Mouse (Mus musculus): ENCODE data around the gene Zfp512. TPM values are rescaled to one million over a fixed set of nuclear protein-coding genes. Genes with fewer than 3 reads are reported as not detected.
"Not testable (repeated sequence)": the region's sequence is repeated elsewhere in the genome, so short reads cannot be mapped to it uniquely, and the experiment has no call there.

The Zfp512 gene
- polyA plus RNA-seq, 1 experiment from 2014 or later, result 15.8 TPM

DNA sequence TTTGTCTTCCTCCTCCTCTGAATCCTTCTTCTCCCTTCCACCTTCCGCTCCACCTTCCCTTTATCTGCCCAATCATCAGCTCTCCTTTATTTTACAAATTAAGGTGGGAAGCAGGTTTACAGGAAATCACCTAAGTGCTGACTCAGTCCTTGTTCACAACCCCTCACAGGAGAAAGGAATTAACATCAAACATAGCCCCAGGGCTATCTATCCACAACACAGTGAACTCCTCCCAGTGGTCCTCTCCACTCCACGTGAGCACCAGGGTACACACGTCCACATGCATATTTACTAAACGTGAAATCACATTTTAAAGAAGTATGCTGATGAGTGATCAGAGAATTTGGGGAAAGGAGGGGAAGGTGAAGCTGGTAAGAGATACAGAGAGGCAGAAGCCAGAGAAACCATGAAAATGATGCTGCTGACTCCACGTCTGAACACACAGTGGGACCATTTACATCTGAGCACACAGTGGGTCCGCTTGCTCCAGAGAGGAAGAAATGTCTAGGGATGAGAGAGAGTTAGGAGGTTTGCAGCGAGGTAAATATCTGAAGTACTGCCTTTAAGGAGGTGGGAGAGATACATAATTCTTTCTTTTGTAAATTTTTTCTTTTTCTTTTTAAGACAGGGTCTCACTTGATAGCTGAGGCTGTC lies 37.0 kb downstream of the Zfp512 start:
- POLR2A ChIA-PET, result no interaction called here
- in situ Hi-C loops (cut with MboI; ENCODE audit: low pct_unique_long_range_greater_than_20kb), result no loop called here
- H3K27me3 ChIP-seq, result peaks cover 17% of the 10 kb centered on the region
- no peak for TF ChIP-seq CTCF (IDR thresholded peaks at IDR 0.05)
- CTCF ChIA-PET, result no interaction called here
- DNase-seq (ENCODE audit: low read depth, low spot score), result no peak
- no peak for ATAC-seq

- no peak for ATAC-seq
- DNase-seq (ENCODE audit: low read depth, low spot score), result no peak
- H3K27me3 ChIP-seq, result peaks cover 17% of the 10 kb centered on the region
- CTCF ChIA-PET, result interaction anchor here (1.6 kb wide), 1 partner anchor 13 kb away, joined by 4 read pairs; no protein-coding TSS in a partner anchor
- in situ Hi-C loops (cut with MboI; ENCODE audit: low pct_unique_long_range_greater_than_20kb), result no loop called here
- no peak for TF ChIP-seq CTCF (IDR thresholded peaks at IDR 0.05)
- POLR2A ChIA-PET, result no interaction called here
These were observed 39.8 kb downstream of the Zfp512 start for GRCm38 (mm10) chr5:31492031-31492430.

DNA sequence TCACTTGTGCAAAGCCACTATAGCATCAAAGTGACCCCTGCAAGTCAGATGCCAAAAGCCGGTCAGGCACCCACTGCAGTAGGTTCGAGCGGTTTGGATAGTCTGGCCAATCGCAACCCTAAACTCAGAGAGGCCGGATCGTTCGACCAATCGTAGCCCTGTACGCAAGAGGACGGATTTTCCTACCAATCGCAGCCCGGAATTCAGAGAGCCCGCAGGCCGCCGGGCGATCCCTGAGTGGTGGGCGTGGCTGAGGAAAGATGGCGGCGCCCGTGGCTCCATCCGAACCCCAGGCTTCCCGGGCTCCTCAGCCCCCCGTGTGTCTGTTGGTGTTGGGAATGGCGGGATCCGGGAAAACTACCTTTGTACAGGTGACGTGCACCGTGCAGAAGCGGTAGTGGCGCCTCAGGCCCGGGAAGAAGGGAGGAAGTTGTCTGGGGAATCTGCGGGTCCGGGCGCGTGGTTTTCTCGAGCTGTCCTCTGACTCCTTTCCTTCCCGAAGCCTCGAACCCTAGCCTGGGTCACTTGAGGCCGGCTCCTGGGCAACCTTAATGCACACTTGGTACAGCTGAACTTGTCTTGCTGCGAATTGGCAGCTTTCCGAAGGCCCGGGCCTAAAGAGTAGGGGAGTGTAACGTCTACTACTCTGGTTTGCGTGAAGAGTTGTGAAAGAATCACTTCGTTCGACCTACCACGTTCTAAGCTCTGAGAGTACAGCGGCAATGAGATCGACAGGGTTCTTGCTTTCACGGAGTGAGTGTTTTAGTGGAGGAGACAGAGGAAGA lies 42.5 kb downstream of the Zfp512 start, which contains the start of gene Gpn1:
TSS of gene Gpn1 (plus strand) at position 229 of the 785 bp plus-strand sequence.
- ATAC-seq, result peak; percentile 99
- peaks cover 13% of the 10 kb centered on the region for H3K27me3 ChIP-seq
- ChIA-PET POLR2A (no interaction called here), CTCF (no interaction called here)
- peak; percentile 70 for DNase-seq (ENCODE audit: low read depth, low spot score)
- no peak for TF ChIP-seq CTCF (IDR thresholded peaks at IDR 0.05)
- in situ Hi-C loops (cut with MboI; ENCODE audit: low pct_unique_long_range_greater_than_20kb), result no loop called here

DNA sequence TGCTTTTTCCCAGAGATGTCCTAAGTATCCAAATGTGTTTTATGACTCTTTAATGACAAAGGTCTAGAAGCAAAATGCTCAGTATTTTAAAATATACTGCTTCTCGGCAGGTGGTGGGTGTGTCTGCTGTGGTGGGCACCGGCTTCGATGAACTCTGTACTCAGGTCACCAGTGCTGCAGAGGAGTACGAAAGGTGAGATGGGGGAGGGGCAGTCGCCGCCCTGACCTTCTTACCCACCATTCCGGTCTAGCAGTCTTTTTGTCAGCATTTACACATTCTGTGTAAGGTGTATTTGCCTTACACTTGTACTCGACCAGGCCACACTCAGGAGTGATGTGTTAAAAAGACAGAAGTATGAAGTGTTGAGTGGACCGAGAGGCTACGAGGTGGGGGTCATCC lies 52.6 kb downstream of the Zfp512 start:
- in situ Hi-C loops (cut with MboI; ENCODE audit: low pct_unique_long_range_greater_than_20kb), result no loop called here
- ChIA-PET CTCF (no interaction called here), POLR2A (no interaction called here)
- no peaks in the 10 kb centered on the region for H3K27me3 ChIP-seq
- TF ChIP-seq CTCF (IDR thresholded peaks at IDR 0.05), result no peak
- DNase-seq (ENCODE audit: low read depth, low spot score) (no peak), ATAC-seq (no peak)

- CTCF ChIA-PET, result interaction anchor here (0.8 to 1.5 kb wide), 3 partner anchors 9 to 15 kb away, joined by 3 to 5 read pairs (median 3); partner anchors contain the start of gene Slc4a1ap
- no peak for DNase-seq (ENCODE audit: low read depth, low spot score)
- no peaks in the 10 kb centered on the region for H3K27me3 ChIP-seq
- no peak for ATAC-seq
- POLR2A ChIA-PET, result interaction anchor here (1.5 kb wide), 1 partner anchor 14 kb away, joined by 4 read pairs; the partner anchor contains the start of gene Slc4a1ap
- no peak for TF ChIP-seq CTCF (IDR thresholded peaks at IDR 0.05)
- in situ Hi-C loops (cut with MboI; ENCODE audit: low pct_unique_long_range_greater_than_20kb), result no loop called here
These were observed 60.2 kb downstream of the Zfp512 start for GRCm38 (mm10) chr5:31512481-31512880.

DNA sequence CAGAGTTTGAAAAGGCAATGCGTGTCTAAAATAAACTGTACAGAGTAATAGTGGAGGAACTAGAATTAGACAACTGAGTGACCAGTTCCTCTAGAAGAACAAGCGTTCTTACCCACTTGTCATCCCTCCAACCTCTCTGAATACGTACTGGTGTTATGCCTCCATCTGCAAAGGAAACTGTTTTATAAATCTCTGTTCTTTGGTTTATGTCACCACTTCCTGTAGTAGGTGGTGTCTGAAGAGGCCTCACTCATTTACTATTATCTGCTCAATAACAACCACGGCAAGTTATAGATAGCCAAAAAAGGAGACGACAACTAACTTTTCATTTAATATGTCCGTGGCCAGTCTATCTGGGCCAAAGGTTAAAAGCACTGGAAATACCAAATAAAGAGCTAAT lies 68.3 kb downstream of the Zfp512 start:
- CTCF ChIA-PET, result interaction anchor here (1.5 kb wide), 1 partner anchor 8 kb away, joined by 5 read pairs; no protein-coding TSS in a partner anchor
- H3K27me3 ChIP-seq, result no peaks in the 10 kb centered on the region
- POLR2A ChIA-PET, result no interaction called here
- DNase-seq (ENCODE audit: low read depth, low spot score), result no peak
- TF ChIP-seq CTCF (IDR thresholded peaks at IDR 0.05), result no peak
- no peak for ATAC-seq
- in situ Hi-C loops (cut with MboI; ENCODE audit: low pct_unique_long_range_greater_than_20kb), result no loop called here

DNA sequence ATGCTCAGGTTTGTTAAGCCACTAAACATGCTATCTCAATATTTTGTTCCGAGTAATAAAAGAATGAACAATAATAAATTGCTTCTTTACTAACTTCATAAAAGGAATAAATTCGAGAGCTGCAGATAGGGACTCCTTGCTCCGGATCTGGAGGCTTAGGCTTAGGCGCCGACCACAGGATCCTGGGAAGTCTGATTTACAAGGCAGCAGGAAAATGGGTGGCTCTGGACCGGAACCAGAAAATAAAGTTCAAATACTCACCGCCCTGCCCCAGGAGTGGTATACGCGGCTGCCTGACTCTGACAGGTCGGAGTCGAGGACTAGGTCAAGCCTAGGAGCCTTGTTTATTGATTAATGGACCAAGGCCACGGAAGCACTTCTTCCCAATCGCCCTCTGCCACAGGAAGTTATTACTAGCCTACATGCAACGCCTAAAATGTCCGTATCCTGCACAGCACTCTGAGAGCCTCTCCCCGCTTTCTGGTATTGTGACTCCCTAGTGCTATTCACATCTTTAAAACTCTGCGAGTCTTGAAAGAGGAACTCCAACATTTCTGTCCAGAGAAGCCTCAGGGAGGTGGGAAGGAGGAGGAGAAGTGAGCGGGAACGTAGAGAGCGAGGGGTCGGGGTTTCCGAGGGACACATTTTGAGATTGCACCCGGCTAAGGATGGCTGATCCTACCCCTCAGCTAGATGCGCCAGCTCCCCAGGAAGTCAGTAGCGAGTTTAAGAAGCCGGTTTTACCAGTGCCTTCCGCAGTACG lies 74.3 kb downstream of the Zfp512 start, which contains the start of gene Slc4a1ap:
TSS of gene Slc4a1ap (plus strand) at position 642 of the 763 bp plus-strand sequence.
- CTCF ChIA-PET, result interaction anchor here (1.1 kb wide), 1 partner anchor 15 kb away, joined by 3 read pairs; no protein-coding TSS in a partner anchor
- DNase-seq (ENCODE audit: low read depth, low spot score) (peak; percentile 82), ATAC-seq (peak; percentile 41)
- POLR2A ChIA-PET, result interaction anchor here (1.5 to 1.7 kb wide), 2 partner anchors 15 to 106 kb away, joined by 3 to 4 read pairs; no protein-coding TSS in a partner anchor
- TF ChIP-seq CTCF (IDR thresholded peaks at IDR 0.05), result no peak
- in situ Hi-C loops (cut with MboI; ENCODE audit: low pct_unique_long_range_greater_than_20kb), result no loop called here
- H3K27me3 ChIP-seq, result no peaks in the 10 kb centered on the region

DNA sequence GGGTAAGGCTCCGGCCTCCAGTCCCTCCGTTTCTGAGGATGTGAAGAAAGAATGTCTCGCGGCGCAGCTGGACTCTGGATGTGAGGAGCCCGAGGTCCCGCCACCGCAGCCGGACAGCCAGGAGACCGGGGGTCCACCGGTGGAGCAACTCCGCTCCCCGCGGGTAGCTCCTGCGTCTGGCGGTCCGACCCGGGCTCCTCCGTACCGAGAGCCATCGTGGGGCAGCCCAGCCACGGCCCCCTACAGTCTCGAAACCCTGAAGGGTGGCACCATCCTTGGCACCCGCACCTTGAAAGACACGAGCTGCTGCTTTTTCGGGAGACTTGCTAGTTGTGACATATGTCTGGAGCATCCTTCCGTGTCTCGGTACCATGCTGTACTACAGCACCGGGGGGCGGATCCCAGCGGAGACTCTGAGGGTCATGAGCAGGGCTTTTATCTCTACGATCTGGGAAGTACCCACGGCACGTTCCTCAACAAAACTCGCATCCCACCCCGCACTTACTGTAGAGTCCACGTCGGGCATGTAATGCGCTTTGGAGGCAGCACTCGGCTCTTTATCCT lies 75.0 kb downstream of the Zfp512 start:
- ChIA-PET POLR2A (interaction anchor here (1.7 kb wide), 1 partner anchor 16 kb away, joined by 4 read pairs; no protein-coding TSS in a partner anchor), CTCF (interaction anchor here (1.1 kb wide), 1 partner anchor 15 kb away, joined by 3 read pairs; no protein-coding TSS in a partner anchor)
- in situ Hi-C loops (cut with MboI; ENCODE audit: low pct_unique_long_range_greater_than_20kb), result no loop called here
- TF ChIP-seq CTCF (IDR thresholded peaks at IDR 0.05), result no peak
- DNase-seq (ENCODE audit: low read depth, low spot score) (no peak), ATAC-seq (peak; percentile 20)
- no peaks in the 10 kb centered on the region for H3K27me3 ChIP-seq

- ATAC-seq; H3K27me3 ChIP-seq; CTCF ChIA-PET; in situ Hi-C loops (cut with MboI; ENCODE audit: low pct_unique_long_range_greater_than_20kb); DNase-seq (ENCODE audit: low read depth, low spot score); POLR2A ChIA-PET: not testable (repeated sequence)
These were observed 75.5 kb downstream of the Zfp512 start, which contains the start of gene Supt7l for GRCm38 (mm10) chr5:31527707-31528106. Supt7l (minus strand) TSS chr5:31527807.

- H3K27me3 ChIP-seq, result no peaks in the 10 kb centered on the region
- CTCF ChIA-PET, result interaction anchor here (0.8 to 1.5 kb wide), 2 partner anchors 12 to 32 kb away, joined by 3 to 4 read pairs; no protein-coding TSS in a partner anchor
- no peak for TF ChIP-seq CTCF (IDR thresholded peaks at IDR 0.05)
- ATAC-seq (no peak), DNase-seq (ENCODE audit: low read depth, low spot score) (no peak)
- POLR2A ChIA-PET, result interaction anchor here (0.5 kb wide), 1 partner anchor 286 kb away, joined by 5 read pairs; no protein-coding TSS in a partner anchor
- in situ Hi-C loops (cut with MboI; ENCODE audit: low pct_unique_long_range_greater_than_20kb), result no loop called here
These were observed 76.3 kb downstream of the Zfp512 start for GRCm38 (mm10) chr5:31528560-31528959.

Other genes with a start within 250 kb of the Zfp512 start
- 194 TPM for gene Ppm1g, start 231.7 kb upstream of the Zfp512 start, polyA plus RNA-seq (2021)
- gene Nrbp1, start 211.6 kb upstream of the Zfp512 start, polyA plus RNA-seq (2021), result 133 TPM
- 0.73 TPM for gene Gm9970, start 211.2 kb upstream of the Zfp512 start, polyA plus RNA-seq (2021)
- 8.6 TPM for gene Krtcap3, start 200.7 kb upstream of the Zfp512 start, polyA plus RNA-seq (2021)
- gene Ift172, start 161.3 kb upstream of the Zfp512 start, polyA plus RNA-seq (2021), result 57.9 TPM
- 107 TPM for gene Fndc4, start 156.4 kb upstream of the Zfp512 start, polyA plus RNA-seq (2021)
- gene Gckr, start 155.0 kb upstream of the Zfp512 start, polyA plus RNA-seq (2021), result 5.9 TPM
- not detected for gene 4930548H24Rik, start 33.3 kb downstream of the Zfp512 start, polyA plus RNA-seq (2021)
- 37.4 TPM for gene Gpn1, start 42.3 kb downstream of the Zfp512 start, polyA plus RNA-seq (2021)
- gene Slc4a1ap, start 74.6 kb downstream of the Zfp512 start, polyA plus RNA-seq (2021), result 45.8 TPM
- gene Supt7l, start 75.4 kb downstream of the Zfp512 start, polyA plus RNA-seq (2021), result 25.7 TPM
- 243 TPM for gene Mrpl33, start 144.5 kb downstream of the Zfp512 start, polyA plus RNA-seq (2021)
- gene Rbks, start 245.2 kb downstream of the Zfp512 start, polyA plus RNA-seq (2021), result 11.3 TPM
- gene Babam2, start 245.3 kb downstream of the Zfp512 start, polyA plus RNA-seq (2021), result 122 TPM

Measured in Patski (cell line).